8 mouse cellular contexts compared by ENCODE assay signal in the genomic region with DNA sequence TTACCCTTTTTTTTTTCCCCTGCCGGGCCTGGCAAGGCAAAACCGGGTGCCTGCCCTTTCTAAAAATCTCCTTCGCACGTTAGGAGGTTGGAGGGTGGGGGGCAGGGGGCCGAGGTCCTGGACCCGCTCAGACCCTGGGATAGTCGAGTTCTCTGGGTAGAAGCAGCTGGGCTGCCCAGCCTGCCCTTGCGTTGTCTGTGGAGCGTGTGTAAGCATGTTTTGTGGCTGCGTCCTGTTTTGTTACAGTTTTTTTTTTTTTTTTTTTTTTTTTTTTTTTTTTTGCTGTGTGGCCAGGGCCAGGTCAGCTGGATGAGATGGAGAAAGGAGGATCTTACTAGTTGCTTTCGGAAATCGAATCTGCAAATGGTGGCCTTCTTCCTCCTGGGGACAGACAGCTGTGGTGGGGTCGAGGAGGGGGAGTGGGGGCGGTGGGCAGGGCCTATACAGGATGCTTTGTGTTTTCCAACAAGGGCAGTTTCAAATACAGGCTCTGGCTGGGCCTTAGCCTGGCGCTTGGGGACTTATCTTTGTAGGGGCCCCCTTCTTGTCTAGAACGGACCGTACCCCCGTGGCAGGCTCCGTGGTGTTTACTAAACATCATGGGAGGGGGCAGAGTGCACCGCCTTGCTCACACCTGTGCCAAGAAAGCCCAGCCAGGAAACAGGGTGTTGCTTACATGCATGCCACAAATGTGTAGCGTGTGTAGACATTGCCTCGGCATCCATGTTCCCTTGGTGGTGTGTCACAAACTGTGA. TPM values are rescaled to one million over a fixed set of nuclear protein-coding genes. Genes with fewer than 3 reads are reported as not detected.
DNase-seq lines count a peak whose midpoint lies in the region; ATAC-seq lines count a peak whose summit lies in the region.

No protein-coding gene starts in this region.

- peak overlapping the region; percentile 74 for H3K27ac ChIP-seq in heart, embryonic 13.5 days (replicated peaks)
- peak overlapping the region; percentile 86 for H3K27ac ChIP-seq in kidney, embryonic 16.5 days (ENCODE audit: low read length)

- H3K4me3 ChIP-seq in heart, embryonic 13.5 days: peak overlapping the region; percentile 93
- peak overlapping the region; percentile 92 for H3K4me3 ChIP-seq in kidney, embryonic 16.5 days (ENCODE audit: low read length)
- peak overlapping the region; percentile 100 for H3K4me3 ChIP-seq in megakaryocyte, embryonic 14.5 days (replicated peaks)

- H3K27me3 ChIP-seq in heart, embryonic 13.5 days (replicated peaks): no peaks in the 10 kb centered on the region
- H3K27me3 ChIP-seq in kidney, embryonic 16.5 days (ENCODE audit: insufficient read depth, low read length): no peaks in the 10 kb centered on the region
- H3K27me3 ChIP-seq in megakaryocyte, embryonic 14.5 days (replicated peaks): no peaks in the 10 kb centered on the region
- H3K27me3 ChIP-seq in splenic B cell, adult 2 months (ENCODE audit: control insufficient read depth, insufficient read depth, low read length, poor library complexity, severe bottlenecking): no peaks in the 10 kb centered on the region

- no peak for ATAC-seq in heart, embryonic 13.5 days (ENCODE audit: extremely low read depth, insufficient number of reproducible peaks, low FRiP score, low TSS enrichment)
- no peak for ATAC-seq in kidney, embryonic 16.5 days (ENCODE audit: low FRiP score, low TSS enrichment)

- H3K4me1 ChIP-seq in heart, embryonic 13.5 days: peaks cover 49% of the 10 kb centered on the region
- H3K4me1 ChIP-seq in kidney, embryonic 16.5 days (ENCODE audit: insufficient read depth, low read length): peaks cover 51% of the 10 kb centered on the region
- H3K4me1 ChIP-seq in megakaryocyte, embryonic 14.5 days: peaks cover 80% of the 10 kb centered on the region

- H3K9ac ChIP-seq in heart, embryonic 13.5 days: peak overlapping the region; percentile 97
- peak overlapping the region; percentile 94 for H3K9ac ChIP-seq in kidney, embryonic 16.5 days (replicated peaks; ENCODE audit: low read length)

- DNase-seq in ovary, postnatal 36 days (ENCODE audit: low spot score): peak; percentile 37
- DNase-seq in ovary, postnatal 10 days (ENCODE audit: low spot score): no peak
- DNase-seq in embryo, embryonic 10.5 days (ENCODE audit: low spot score): peak; percentile 76
- peak; percentile 61 for DNase-seq in splenic B cell, adult 2 months (ENCODE audit: low read depth, low spot score)
- no peak for DNase-seq in ovary, adult 18-20 months (ENCODE audit: low spot score)

- H3K36me3 ChIP-seq in heart, embryonic 13.5 days: no peaks in the 10 kb centered on the region
- no peaks in the 10 kb centered on the region for H3K36me3 ChIP-seq in kidney, embryonic 16.5 days (ENCODE audit: insufficient read depth, low read length)
- H3K36me3 ChIP-seq in megakaryocyte, embryonic 14.5 days (replicated peaks; ENCODE audit: low read length): peaks cover 33% of the 10 kb centered on the region
- H3K36me3 ChIP-seq in splenic B cell, adult 2 months (ENCODE audit: control insufficient read depth, insufficient read depth, low read length, poor library complexity, severe bottlenecking): no peaks in the 10 kb centered on the region

- no peaks in the 10 kb centered on the region for H3K9me3 ChIP-seq in heart, embryonic 13.5 days
- H3K9me3 ChIP-seq in kidney, embryonic 16.5 days (ENCODE audit: low read length): no peaks in the 10 kb centered on the region
- no peaks in the 10 kb centered on the region for H3K9me3 ChIP-seq in megakaryocyte, embryonic 14.5 days

- peak overlapping the region; percentile 78 for H3K4me2 ChIP-seq in heart, embryonic 13.5 days
- H3K4me2 ChIP-seq in kidney, embryonic 16.5 days (replicated peaks; ENCODE audit: low read depth, low read length): peak overlapping the region; percentile 85

- WGBS in heart, embryonic 13.5 days: 9% methylated on average over 22 of the region's 22 CpGs
- WGBS in kidney, embryonic 16.5 days: 4% methylated on average over 22 of the region's 22 CpGs

RNA-seq across cellular contexts. Expression of a gene that starts 1.1 kb away (rescaled TPM):
- polyA plus RNA-seq in heart, embryonic 13.5 days (2015; fragmentation: Nextera tagmentation; extraction: Ambion mirVana): 6.2 and 6.5 TPM in 2 replicates
- polyA plus RNA-seq in kidney, embryonic 16.5 days (2015; fragmentation: Nextera tagmentation; extraction: Ambion mirVana): 20.4 and 21.0 TPM in 2 replicates
- 92.3 and 120 TPM in 2 replicates for polyA plus RNA-seq in megakaryocyte, embryonic 14.5 days (2012; ENCODE audit: insufficient read depth, low replicate concordance)

Comparison
In these comparisons a context has a peak if more than half of its experiments do, and no peak if none do; other contexts are left out.
1. DNase-seq: peak in ovary, postnatal 36 days (single experiment), embryo, embryonic 10.5 days (single experiment) and splenic B cell, adult 2 months (single experiment); none in ovary, postnatal 10 days (single experiment) and ovary, adult 18-20 months (single experiment).
2. Peak in every context shown above with its lines, with median percentiles within 50 percentile points of each other: H3K4me3 ChIP-seq.